Mouse (Mus musculus) right cerebral cortex, postnatal 14 days (tissue): ENCODE data around the gene Aldh3b1.

Experiments used
- DNase-seq: peaks from one replicate; pipeline ENCODE4 v3.0.0; 2022

Gene Aldh3b1

GRCm38 (mm10) chr19:3910206-3910605 is 19.4 kb downstream of the Aldh3b1 start:
- DNase-seq, result no peak

GRCm38 (mm10) chr19:3907876-3908660 is 21.5 kb downstream of the Aldh3b1 start:
- no peak for DNase-seq

GRCm38 (mm10) chr19:3906795-3907786 is 22.5 kb downstream of the Aldh3b1 start, which contains the start of gene Tcirg1:
Tcirg1 (minus strand) TSS chr19:3907133.
- peak; percentile 52 for DNase-seq

GRCm38 (mm10) chr19:3906326-3906725 is 23.3 kb downstream of the Aldh3b1 start:
- no peak for DNase-seq

GRCm38 (mm10) chr19:3905261-3905969 is 24.2 kb downstream of the Aldh3b1 start:
- DNase-seq, result no peak

GRCm38 (mm10) chr19:3904363-3904675 is 25.3 kb downstream of the Aldh3b1 start:
- DNase-seq, result no peak

GRCm38 (mm10) chr19:3903648-3904362 is 25.8 kb downstream of the Aldh3b1 start:
- DNase-seq, result no peak

GRCm38 (mm10) chr19:3902966-3903365 is 26.6 kb downstream of the Aldh3b1 start:
- DNase-seq, result no peak

- DNase-seq, result no peak
Observed at GRCm38 (mm10) chr19:3899618-3900017, 30.0 kb downstream of the Aldh3b1 start.

- DNase-seq, result no peak
Observed at GRCm38 (mm10) chr19:3898952-3899351, 30.7 kb downstream of the Aldh3b1 start.

GRCm38 (mm10) chr19:3897557-3897956 is 32.1 kb downstream of the Aldh3b1 start:
- DNase-seq, result no peak

- DNase-seq, result no peak
Observed at GRCm38 (mm10) chr19:3896208-3896607, 33.4 kb downstream of the Aldh3b1 start.

GRCm38 (mm10) chr19:3895171-3895631 is 34.4 kb downstream of the Aldh3b1 start:
- no peak for DNase-seq

- no peak for DNase-seq
Observed at GRCm38 (mm10) chr19:3894294-3894693, 35.3 kb downstream of the Aldh3b1 start.

GRCm38 (mm10) chr19:3893545-3894116 is 36.0 kb downstream of the Aldh3b1 start:
- DNase-seq, result no peak

- no peak for DNase-seq
Observed at GRCm38 (mm10) chr19:3890181-3890580, 39.4 kb downstream of the Aldh3b1 start.

- DNase-seq, result no peak
Observed at GRCm38 (mm10) chr19:3889096-3889495, 40.5 kb downstream of the Aldh3b1 start.

- DNase-seq, result no peak
Observed at GRCm38 (mm10) chr19:3884325-3884990, 45.1 kb downstream of the Aldh3b1 start.

GRCm38 (mm10) chr19:3882214-3882613 is 47.4 kb downstream of the Aldh3b1 start:
- no peak for DNase-seq

- no peak for DNase-seq
Observed at GRCm38 (mm10) chr19:3880054-3880848, 49.4 kb downstream of the Aldh3b1 start.
